Mouse (Mus musculus): ENCODE data around the gene Gtpbp1. TPM values are rescaled to one million over a fixed set of nuclear protein-coding genes. Genes with fewer than 3 reads are reported as not detected.

The Gtpbp1 gene
- total and polyA plus RNA-seq, 3 experiments, result 26.9 to 30.1 (median 27.0) TPM

DNA sequence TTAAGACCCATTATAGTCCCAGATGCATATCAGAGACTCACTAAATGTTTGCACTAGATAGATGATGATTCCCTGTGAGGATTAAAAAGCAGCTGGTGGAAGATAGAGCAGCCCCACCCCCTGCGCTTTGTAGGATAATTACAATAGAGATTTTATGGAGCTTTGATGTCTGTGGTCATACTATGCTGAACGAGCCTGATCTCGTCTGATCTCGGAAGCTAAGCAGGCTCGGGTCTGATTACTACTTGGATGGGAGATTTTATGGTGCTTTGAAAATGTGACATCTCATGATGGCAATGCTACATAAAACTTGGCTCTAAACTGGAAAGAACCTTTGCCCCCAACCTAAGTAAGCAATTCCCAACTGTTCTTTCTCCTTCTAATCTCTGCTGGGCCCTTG is 1.7 kb downstream of the Gtpbp1 start:
- WGBS, result 92% methylated on average over 5 of the region's 5 CpGs
- TF ChIP-seq POLR2A (IDR thresholded peaks at IDR 0.05; ENCODE audit: insufficient read depth, low read depth, low read length) (no peak), CTCF (IDR thresholded peaks at IDR 0.05) (no peak), EP300 (IDR thresholded peaks at IDR 0.05; ENCODE audit: insufficient read depth, low read depth, low read length) (no peak)
- Histone ChIP-seq H3K4me3 (no peak overlapping the region), H3K36me3 (ENCODE audit: control insufficient read depth, insufficient read depth, low read length) (no peaks in the 10 kb centered on the region; the same call in 1 of the 2 replicates), H3K27me3 (ENCODE audit: control insufficient read depth, insufficient read depth, low read length) (no peaks in the 10 kb centered on the region), H3K79me2 (replicated peaks; ENCODE audit: control insufficient read depth, insufficient read depth, low read length) (peaks cover 8% of the 10 kb centered on the region), H3K27ac (no peak overlapping the region), H3K9ac (ENCODE audit: low read depth, low read length) (no peak overlapping the region), H3K4me1 (ENCODE audit: control insufficient read depth, insufficient read depth, low read length) (peaks cover 7% of the 10 kb centered on the region)
- intact Hi-C loops (cut with DNase I), result loop anchor here (5.0 kb wide), 1 partner anchor 35 kb away; no protein-coding TSS in a partner anchor
- DNase-seq, result no peak

- peak in 1 of 2 experiments; percentile 21 for DNase-seq
- intact Hi-C loops (cut with DNase I), result loop anchor here (5.0 kb wide), 1 partner anchor 34 kb away; no protein-coding TSS in a partner anchor
- Histone ChIP-seq H3K27ac (no peak overlapping the region), H3K36me3 (ENCODE audit: control insufficient read depth, insufficient read depth, low read length) (no peaks in the 10 kb centered on the region), H3K4me1 (ENCODE audit: control insufficient read depth, insufficient read depth, low read length) (peaks cover 6% of the 10 kb centered on the region), H3K27me3 (ENCODE audit: control insufficient read depth, insufficient read depth, low read length) (no peaks in the 10 kb centered on the region), H3K9ac (ENCODE audit: low read depth, low read length) (no peak overlapping the region), H3K4me3 (no peak overlapping the region), H3K79me2 (replicated peaks; ENCODE audit: control insufficient read depth, insufficient read depth, low read length) (peaks cover 7% of the 10 kb centered on the region)
- TF ChIP-seq CTCF (IDR thresholded peaks at IDR 0.05), result no peak
- no peak for TF ChIP-seq EP300 (IDR thresholded peaks at IDR 0.05; ENCODE audit: insufficient read depth, low read depth, low read length)
- no peak for TF ChIP-seq POLR2A (IDR thresholded peaks at IDR 0.05; ENCODE audit: insufficient read depth, low read depth, low read length)
- WGBS, result 41% methylated on average over 11 of the region's 11 CpGs
These were observed 3.1 kb downstream of the Gtpbp1 start for GRCm38 (mm10) chr15:79693740-79694139.

DNA sequence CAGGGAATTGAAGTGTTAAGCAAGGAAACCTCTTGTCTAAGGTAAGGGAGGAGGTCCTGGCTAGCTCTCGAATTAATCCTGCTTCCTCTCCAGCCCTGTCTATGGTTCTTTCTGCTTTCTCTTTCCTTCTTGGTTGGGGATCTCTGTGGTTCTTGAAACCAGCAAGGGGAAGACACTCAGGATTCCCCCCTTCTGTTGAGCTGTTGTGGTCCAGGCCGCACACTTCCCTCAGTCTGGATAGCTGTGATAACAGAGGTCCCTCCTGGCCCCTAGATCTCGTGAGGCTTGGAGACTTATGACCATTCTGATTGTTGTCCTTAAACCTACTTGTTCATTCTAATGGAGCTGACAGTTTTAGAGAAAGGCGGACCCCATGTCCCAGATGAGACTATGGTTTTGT is 3.9 kb downstream of the Gtpbp1 start:
- no peak overlapping the region for H3K4me3 ChIP-seq
- H3K9ac ChIP-seq (ENCODE audit: low read depth, low read length), result no peak overlapping the region
- TF ChIP-seq CTCF (IDR thresholded peaks at IDR 0.05) (no peak), EP300 (IDR thresholded peaks at IDR 0.05; ENCODE audit: insufficient read depth, low read depth, low read length) (no peak), POLR2A (IDR thresholded peaks at IDR 0.05; ENCODE audit: insufficient read depth, low read depth, low read length) (no peak)
- peaks cover 12% of the 10 kb centered on the region for H3K79me2 ChIP-seq (replicated peaks; ENCODE audit: control insufficient read depth, insufficient read depth, low read length)
- WGBS, result 77% methylated on average over 4 of the region's 4 CpGs
- no peaks in the 10 kb centered on the region for H3K27me3 ChIP-seq (ENCODE audit: control insufficient read depth, insufficient read depth, low read length)
- H3K36me3 ChIP-seq (ENCODE audit: control insufficient read depth, insufficient read depth, low read length), result no peaks in the 10 kb centered on the region
- DNase-seq, result no peak
- peaks cover 6% of the 10 kb centered on the region for H3K4me1 ChIP-seq (ENCODE audit: control insufficient read depth, insufficient read depth, low read length)
- H3K27ac ChIP-seq, result no peak overlapping the region
- intact Hi-C loops (cut with DNase I), result loop anchor here (5.0 kb wide), 1 partner anchor 33 kb away; no protein-coding TSS in a partner anchor

DNA sequence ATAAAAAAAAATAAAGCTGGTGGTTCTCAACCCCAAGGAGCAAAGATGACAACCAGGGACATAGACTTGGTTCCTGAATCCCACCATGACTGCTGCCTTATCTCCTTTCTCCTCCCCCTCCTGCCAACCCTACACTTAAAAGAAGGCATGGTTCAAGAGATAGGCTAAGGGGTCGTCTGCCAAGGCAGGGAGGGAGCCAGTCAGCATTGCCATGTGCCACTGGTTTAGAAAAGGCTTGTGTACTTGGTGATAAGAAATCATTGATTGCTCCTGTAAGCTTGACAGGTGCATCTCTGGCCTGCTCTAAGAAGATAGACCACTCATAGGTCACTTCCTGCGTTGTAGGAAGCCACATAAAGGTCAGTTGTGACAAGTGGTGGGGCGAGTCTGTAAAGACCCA is 4.9 kb downstream of the Gtpbp1 start:
- no peak for DNase-seq
- peaks cover 6% of the 10 kb centered on the region for H3K4me1 ChIP-seq (ENCODE audit: control insufficient read depth, insufficient read depth, low read length)
- intact Hi-C loops (cut with DNase I), result no loop called here
- no peak overlapping the region for H3K9ac ChIP-seq (ENCODE audit: low read depth, low read length)
- H3K36me3 ChIP-seq (ENCODE audit: control insufficient read depth, insufficient read depth, low read length), result no peaks in the 10 kb centered on the region
- no peaks in the 10 kb centered on the region for H3K27me3 ChIP-seq (ENCODE audit: control insufficient read depth, insufficient read depth, low read length)
- TF ChIP-seq EP300 (IDR thresholded peaks at IDR 0.05; ENCODE audit: insufficient read depth, low read depth, low read length), result no peak
- no peak for TF ChIP-seq CTCF (IDR thresholded peaks at IDR 0.05)
- no peak for TF ChIP-seq POLR2A (IDR thresholded peaks at IDR 0.05; ENCODE audit: insufficient read depth, low read depth, low read length)
- H3K4me3 ChIP-seq, result no peak overlapping the region
- no peak overlapping the region for H3K27ac ChIP-seq
- H3K79me2 ChIP-seq (replicated peaks; ENCODE audit: control insufficient read depth, insufficient read depth, low read length), result peaks cover 12% of the 10 kb centered on the region
- 55% methylated on average over 3 of the region's 3 CpGs for WGBS

GRCm38 (mm10) chr15:79696508-79696907 is 5.9 kb downstream of the Gtpbp1 start:
- Histone ChIP-seq H3K4me3 (no peak overlapping the region), H3K27ac (no peak overlapping the region), H3K27me3 (ENCODE audit: control insufficient read depth, insufficient read depth, low read length) (no peaks in the 10 kb centered on the region), H3K79me2 (replicated peaks; ENCODE audit: control insufficient read depth, insufficient read depth, low read length) (peaks cover 8% of the 10 kb centered on the region), H3K4me1 (ENCODE audit: control insufficient read depth, insufficient read depth, low read length) (peaks cover 6% of the 10 kb centered on the region), H3K9ac (ENCODE audit: low read depth, low read length) (no peak overlapping the region), H3K36me3 (ENCODE audit: control insufficient read depth, insufficient read depth, low read length) (no peaks in the 10 kb centered on the region)
- intact Hi-C loops (cut with DNase I), result no loop called here
- TF ChIP-seq POLR2A (IDR thresholded peaks at IDR 0.05; ENCODE audit: insufficient read depth, low read depth, low read length) (no peak), EP300 (IDR thresholded peaks at IDR 0.05; ENCODE audit: insufficient read depth, low read depth, low read length) (no peak), CTCF (IDR thresholded peaks at IDR 0.05) (no peak)
- DNase-seq, result no peak
- WGBS, result 94% methylated on average over 2 of the region's 2 CpGs

DNA sequence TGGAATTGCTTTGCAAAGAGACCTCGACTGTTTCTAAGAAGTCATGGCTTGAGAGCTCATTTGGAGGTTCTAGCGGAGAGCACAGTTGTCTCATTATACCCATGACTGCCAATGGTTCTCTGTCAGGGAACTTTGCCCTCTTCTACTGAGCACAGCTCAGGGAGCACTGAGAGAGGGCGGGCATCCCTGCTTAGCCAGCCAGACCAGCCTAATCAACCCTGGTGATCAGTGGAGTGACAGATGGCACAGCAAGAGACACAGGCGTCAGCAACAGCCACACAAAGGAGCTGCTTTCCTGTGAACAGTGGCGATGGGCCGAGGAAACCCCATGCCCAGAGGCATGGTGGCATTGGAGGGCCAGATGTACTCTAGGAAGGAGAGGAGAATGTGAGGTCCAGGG is 6.4 kb downstream of the Gtpbp1 start:
- H3K9ac ChIP-seq (ENCODE audit: low read depth, low read length), result no peak overlapping the region
- H3K36me3 ChIP-seq (ENCODE audit: control insufficient read depth, insufficient read depth, low read length), result no peaks in the 10 kb centered on the region
- TF ChIP-seq CTCF (IDR thresholded peaks at IDR 0.05), result no peak
- TF ChIP-seq EP300 (IDR thresholded peaks at IDR 0.05; ENCODE audit: insufficient read depth, low read depth, low read length), result no peak
- no peak for TF ChIP-seq POLR2A (IDR thresholded peaks at IDR 0.05; ENCODE audit: insufficient read depth, low read depth, low read length)
- H3K79me2 ChIP-seq (replicated peaks; ENCODE audit: control insufficient read depth, insufficient read depth, low read length), result peaks cover 8% of the 10 kb centered on the region
- 94% methylated on average over 6 of the region's 6 CpGs for WGBS
- peaks cover 3% of the 10 kb centered on the region for H3K4me1 ChIP-seq (ENCODE audit: control insufficient read depth, insufficient read depth, low read length)
- H3K27ac ChIP-seq, result no peak overlapping the region
- intact Hi-C loops (cut with DNase I), result no loop called here
- no peaks in the 10 kb centered on the region for H3K27me3 ChIP-seq (ENCODE audit: control insufficient read depth, insufficient read depth, low read length)
- no peak overlapping the region for H3K4me3 ChIP-seq
- no peak for DNase-seq
